Mouse (Mus musculus) left cerebral cortex, adult 11 months (tissue): ENCODE measurements around the gene Usp31.

Experiments
- DNase-seq: peaks from one replicate; pipeline ENCODE4 v3.0.0; 2022; ENCODE audit warnings: low spot score

Usp31 gene

DNA sequence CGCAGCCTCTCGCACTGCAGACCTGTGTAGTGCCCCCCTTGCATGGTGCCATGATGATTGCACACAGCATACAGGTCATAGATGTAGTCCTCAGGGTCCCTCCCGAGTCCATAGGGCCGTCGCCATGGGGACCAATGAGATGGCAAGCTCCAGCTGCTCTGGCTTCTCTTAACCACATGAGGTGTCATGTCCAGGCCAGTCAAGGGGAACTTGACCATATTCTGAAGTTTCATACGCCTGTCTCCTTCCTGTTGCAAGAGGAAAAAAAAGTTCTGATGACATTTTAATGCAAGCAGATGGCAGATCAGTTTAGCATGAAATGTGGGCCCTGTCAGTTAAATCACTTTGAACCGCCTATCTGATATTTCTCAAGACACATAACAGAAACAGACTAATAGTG lies 48.2 kb downstream of the Usp31 start:
- no peak for DNase-seq

GRCm38 (mm10) chr7:121654675-121655074 lies 52.4 kb downstream of the Usp31 start:
- no peak for DNase-seq

DNA sequence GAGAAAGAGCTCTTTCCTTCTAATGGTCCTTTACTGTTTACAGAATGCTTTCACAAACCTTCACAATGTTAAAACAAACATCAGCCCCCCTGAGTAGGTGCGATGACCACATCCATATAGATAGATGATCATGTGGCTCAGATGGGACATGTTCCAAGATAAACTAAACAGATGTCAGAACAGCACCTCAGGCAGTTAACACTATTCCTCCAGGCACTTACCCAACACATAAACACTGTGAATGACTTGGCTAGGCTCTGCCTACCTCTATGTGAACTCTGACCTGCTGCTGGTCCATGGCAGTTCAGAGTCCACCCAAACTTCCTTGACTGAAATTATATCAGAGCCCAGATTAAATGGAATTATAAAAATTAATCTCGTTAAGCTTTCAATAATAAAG lies 54.4 kb downstream of the Usp31 start:
- DNase-seq, result no peak

GRCm38 (mm10) chr7:121650724-121651123 lies 56.3 kb downstream of the Usp31 start:
- DNase-seq, result peak; percentile 34

GRCm38 (mm10) chr7:121640998-121641762 lies 65.9 kb downstream of the Usp31 start:
- DNase-seq, result no peak

GRCm38 (mm10) chr7:121636732-121637131 lies 70.3 kb downstream of the Usp31 start:
- DNase-seq, result no peak

DNA sequence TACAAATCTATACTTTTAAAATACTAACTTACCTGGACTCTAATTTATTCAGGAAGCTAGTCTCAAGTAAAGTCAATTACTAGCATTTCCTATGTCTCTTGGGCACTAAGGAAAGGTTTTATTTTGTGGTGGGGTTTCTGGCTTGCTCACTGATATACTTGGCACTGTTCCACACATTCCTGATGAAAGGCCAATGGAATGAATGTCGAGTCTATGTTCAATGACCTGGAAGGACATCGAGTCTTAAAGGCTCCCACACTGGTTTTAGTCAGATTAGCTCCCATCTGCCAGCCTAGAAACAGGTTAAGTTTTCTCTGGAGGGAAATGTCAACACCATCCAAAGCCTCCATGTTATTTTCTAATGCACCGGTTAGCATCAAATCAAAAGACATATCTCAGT lies 72.8 kb downstream of the Usp31 start:
- no peak for DNase-seq

- DNase-seq, result no peak
Measured at GRCm38 (mm10) chr7:121622835-121623420, 84.1 kb downstream of the Usp31 start.

GRCm38 (mm10) chr7:121622433-121622832 lies 84.6 kb downstream of the Usp31 start:
- no peak for DNase-seq

DNA sequence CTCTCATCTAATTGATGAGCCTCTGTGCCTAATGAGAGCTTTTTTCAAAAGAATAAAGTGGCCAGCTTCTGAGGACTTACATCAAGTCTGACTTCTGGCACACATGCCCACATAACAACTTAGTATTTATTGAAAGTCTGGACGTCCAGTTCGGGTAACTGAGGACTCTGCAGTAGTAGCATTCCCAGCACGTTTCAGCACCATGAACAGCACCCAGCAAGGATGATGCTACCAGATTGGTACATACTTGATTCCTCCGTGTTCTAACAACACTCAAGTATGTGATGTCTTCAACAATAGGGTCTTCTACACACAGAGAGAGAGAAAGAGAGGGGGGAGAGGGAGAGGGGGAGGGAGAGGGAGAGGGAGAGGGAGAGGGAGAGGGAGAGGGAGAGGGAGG lies 105.4 kb downstream of the Usp31 start:
- DNase-seq, result no peak

GRCm38 (mm10) chr7:121596401-121596800 lies 110.7 kb downstream of the Usp31 start:
- no peak for DNase-seq

DNA sequence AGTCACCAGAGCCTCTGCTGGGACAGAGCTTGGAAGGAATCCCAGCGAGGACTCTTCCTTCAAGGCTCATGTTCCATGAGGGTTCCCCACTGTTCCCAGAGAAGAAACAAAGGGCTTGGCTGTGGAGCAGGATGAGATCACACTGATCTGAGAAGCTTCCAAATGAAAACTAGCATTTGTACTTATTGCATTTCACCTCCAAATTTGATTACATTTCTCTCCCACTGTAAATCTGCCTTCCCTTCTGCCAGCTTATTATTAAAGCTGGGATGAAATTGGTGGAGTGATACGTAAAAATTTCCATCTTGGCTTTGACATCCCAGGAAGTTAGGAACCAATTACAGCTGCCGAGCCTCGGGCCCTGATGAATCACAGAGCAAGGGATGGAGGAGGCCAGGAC lies 111.6 kb downstream of the Usp31 start:
- DNase-seq, result no peak

GRCm38 (mm10) chr7:121595085-121595484 lies 112.0 kb downstream of the Usp31 start:
- no peak for DNase-seq

DNA sequence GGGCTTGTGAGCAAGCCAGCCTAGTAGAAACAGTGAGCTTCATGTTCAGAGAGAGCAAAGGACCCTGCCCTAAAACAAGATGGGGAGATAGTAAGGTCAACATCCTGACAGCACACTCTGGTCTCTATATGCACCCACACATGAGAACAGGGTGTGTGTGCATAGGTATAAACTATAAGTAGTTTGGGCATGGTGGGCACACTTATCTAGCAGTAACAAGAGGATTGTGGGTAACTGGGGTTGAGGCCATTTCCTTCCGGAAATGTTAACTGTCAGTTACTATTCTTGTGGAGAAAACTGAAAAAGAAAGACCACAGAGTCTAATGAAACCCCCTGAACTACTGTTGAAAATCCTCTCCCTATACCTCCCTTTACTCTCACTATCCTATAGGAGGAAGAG lies 112.4 kb downstream of the Usp31 start:
- no peak for DNase-seq
